Comparison of ENCODE assay signal across 13 mouse cellular contexts in genomic region chr11:52318445-52318844, GRCm38 (mm10). TPM values are rescaled to one million over a fixed set of nuclear protein-coding genes. Genes with fewer than 3 reads are reported as not detected.
A peak's percentile ranks its signal among the peaks of the same experiment; 100 is the strongest.
DNase-seq lines count a peak whose midpoint lies in the region; ATAC-seq and TF ChIP-seq lines count a peak whose summit lies in the region.
"Had no signal": no experiment of that assay in that cellular context is flagged by ENCODE, and none has a peak within 500 bp of the region (broad histone marks: within the 10 kb centered on the region; RNA-seq: fewer than 3 reads in every experiment).

No protein-coding gene starts in this region.

- peak overlapping the region; percentile 71 for H3K27ac ChIP-seq in spleen, adult 2 months (ENCODE audit: insufficient read depth, low read length)
- H3K27ac ChIP-seq: heart, embryonic 13.5 days; neural tube, embryonic 13.5 days had no signal

- no peak for TF ChIP-seq CTCF in spleen, adult 2 months (IDR thresholded peaks at IDR 0.05; ENCODE audit: extremely low read depth, insufficient read depth, insufficient read length, insufficient replicate concordance)

- DNase-seq in spleen, adult 2 months (ENCODE audit: low read depth in 1 of 2, low spot score in 2 of 2) = peak in 1 of 2 experiments; percentile 24
- DNase-seq in spleen, adult 12 weeks (ENCODE audit: low spot score) = no peak
- DNase-seq in thymus, postnatal 36 days = peak; percentile 78 to 86
- DNase-seq in urinary bladder, adult 18-20 months (ENCODE audit: low spot score in 2 of 2) = no peak
- no peak for DNase-seq in adrenal gland, postnatal 4 days (ENCODE audit: low spot score in 2 of 2)
- no peak for DNase-seq in neural tube, embryonic 10.5 days (ENCODE audit: extremely low spot score, low spot score)
- DNase-seq: left cerebral cortex, postnatal 4 days had no signal

- 14% methylated on average over 13 of the region's 13 CpGs for WGBS in spleen, adult 2 months

- TF ChIP-seq POLR2A in spleen, adult 2 months (IDR thresholded peaks at IDR 0.05; ENCODE audit: low read depth, low read length) = no peak

- no peaks in the 10 kb centered on the region for H3K9me3 ChIP-seq in megakaryocyte, embryonic 14.5 days
- H3K9me3 ChIP-seq: heart, embryonic 13.5 days; neural tube, embryonic 13.5 days had no signal

- no peaks in the 10 kb centered on the region for H3K36me3 ChIP-seq in spleen, adult 2 months (ENCODE audit: control insufficient read depth, insufficient read depth, low read length)
- H3K36me3 ChIP-seq in megakaryocyte, embryonic 14.5 days (replicated peaks; ENCODE audit: low read length) = no peaks in the 10 kb centered on the region
- H3K36me3 ChIP-seq: heart, embryonic 13.5 days; neural tube, embryonic 13.5 days had no signal

- peak; percentile 66 for ATAC-seq in inflammation-experienced regulatory T-cells, adult 6 months
- ATAC-seq: intestine, embryonic 16.5 days had no signal

- no peak overlapping the region for H3K4me3 ChIP-seq in spleen, adult 2 months (ENCODE audit: extremely low read depth, insufficient read depth, insufficient read length)
- H3K4me3 ChIP-seq in megakaryocyte, embryonic 14.5 days (replicated peaks) = peak overlapping the region; percentile 87
- H3K4me3 ChIP-seq: erythroblast, embryonic 14.5 days; heart, embryonic 13.5 days; neural tube, embryonic 13.5 days had no signal

- no peaks in the 10 kb centered on the region for H3K27me3 ChIP-seq in spleen, adult 2 months (ENCODE audit: control insufficient read depth, insufficient read depth, low read length)
- peaks cover 73% of the 10 kb centered on the region for H3K27me3 ChIP-seq in megakaryocyte, embryonic 14.5 days (replicated peaks)

- peaks cover 10% of the 10 kb centered on the region for H3K4me1 ChIP-seq in spleen, adult 2 months (ENCODE audit: control insufficient read depth, insufficient read depth, insufficient read length)
- H3K4me1 ChIP-seq in megakaryocyte, embryonic 14.5 days = peaks cover 37% of the 10 kb centered on the region
- H3K4me1 ChIP-seq: neural tube, embryonic 13.5 days had no signal

RNA-seq across cellular contexts. Expression of gene Tcf7, which starts 35.6 kb away (rescaled TPM):
- polyA plus RNA-seq in spleen, adult 2 months (2012; rRNA removed) = 139 and 165 TPM in 2 replicates
- 100 to 1,000 TPM; 144 to 447 (median 399) TPM for polyA plus RNA-seq in inflammation-experienced regulatory T-cells, adult 6 months (2017; shearing (Covaris generic))
- polyA plus RNA-seq in megakaryocyte, embryonic 14.5 days (2012; ENCODE audit: insufficient read depth, low replicate concordance) = 0.38 TPM in 1 of 2 replicates, not detected in the other
- 10 to 100 TPM; 66.8 to 71.8 TPM for total RNA-seq in adrenal gland, postnatal 4 days (2021)

RNA-seq across cellular contexts. Expression of gene Vdac1, which starts 42.2 kb away (rescaled TPM):
- polyA plus RNA-seq in spleen, adult 2 months (2012; rRNA removed) = 17.2 and 17.9 TPM in 2 replicates
- polyA plus RNA-seq in inflammation-experienced regulatory T-cells, adult 6 months (2017; shearing (Covaris generic)) = 100 to 1,000 TPM in 1 of 3 experiments, 10 to 100 TPM in 2; 67.6 to 143 (median 84.9) TPM
- polyA plus RNA-seq in megakaryocyte, embryonic 14.5 days (2012; ENCODE audit: insufficient read depth, low replicate concordance) = 11.2 and 27.3 TPM in 2 replicates
- total RNA-seq in adrenal gland, postnatal 4 days (2021) = 100 to 1,000 TPM; 323 to 340 TPM

Comparison
In these comparisons a context has a peak if more than half of its experiments do, and no peak if none do; other contexts are left out.
1. DNase-seq: peak in thymus, postnatal 36 days (2 of 2); none in spleen, adult 12 weeks (single experiment), urinary bladder, adult 18-20 months (0 of 2), adrenal gland, postnatal 4 days (0 of 2) and neural tube, embryonic 10.5 days (single experiment).
2. RNA of gene Tcf7, which starts 35.6 kb away (polyA plus RNA-seq): 144 to 447 TPM in inflammation-experienced regulatory T-cells, adult 6 months and 139 to 165 TPM in spleen, adult 2 months; 0.38 TPM in megakaryocyte, embryonic 14.5 days; every median in the first group is over 100 times any median in the second.